In genomic region chr5:134584798-134585197, GRCm38 (mm10) we compare ENCODE assay signal across 29 mouse cellular contexts. TPM values are rescaled to one million over a fixed set of nuclear protein-coding genes. Genes with fewer than 3 reads are reported as not detected.
A peak's percentile ranks its signal among the peaks of the same experiment; 100 is the strongest.
DNase-seq lines count a peak whose midpoint lies in the region; ATAC-seq and TF ChIP-seq lines count a peak whose summit lies in the region.
"Had no signal": no experiment of that assay in that cellular context is flagged by ENCODE, and none has a peak within 500 bp of the region (broad histone marks: within the 10 kb centered on the region; RNA-seq: fewer than 3 reads in every experiment).

No protein-coding gene starts in this region.

- no peaks in the 10 kb centered on the region; the same call in 1 of the 2 replicates for H3K4me1 ChIP-seq in spleen, adult 2 months (ENCODE audit: control insufficient read depth, insufficient read depth, insufficient read length)
- H3K4me1 ChIP-seq in liver, embryonic 14.5 days (replicated peaks; ENCODE audit: control insufficient read depth in 2 of 2, insufficient read depth in 2 of 2, low read length in 1 of 2) = peaks cover 6 to 12% of the 10 kb centered on the region in 2 experiments

- 0 out of 2 replicates have a peak overlapping the region, but pooled peaks have one; percentile 48 for H3K27ac ChIP-seq in spleen, adult 2 months (ENCODE audit: insufficient read depth, low read length)
- peak overlapping the region; percentile 25; the same call in 1 of the 2 replicates for H3K27ac ChIP-seq in liver, embryonic 14.5 days
- H3K27ac ChIP-seq: embryonic facial prominence, embryonic 13.5 days; forebrain, embryonic 12.5 days; gastrocnemius, adult 2 months; kidney, postnatal 0 days; left cerebral cortex, adult 2 months; limb, embryonic 10.5 days; stomach, postnatal 0 days had no signal

- TF ChIP-seq POLR2A in spleen, adult 2 months (IDR thresholded peaks at IDR 0.05; ENCODE audit: low read depth, low read length) = no peak

- WGBS in spleen, adult 2 months = 42% methylated on average over 5 of the region's 5 CpGs
- 34% methylated on average over 5 of the region's 5 CpGs for WGBS in liver, embryonic 14.5 days (ENCODE audit: insufficient replicate concordance)

- H3K4me2 ChIP-seq in liver, embryonic 14.5 days (ENCODE audit: low read depth) = peak overlapping the region; percentile 95; the same call in 1 of the 2 replicates
- H3K4me2 ChIP-seq: embryonic facial prominence, embryonic 13.5 days; forebrain, embryonic 12.5 days; heart, embryonic 12.5 days had no signal

- no peak for ATAC-seq in liver, embryonic 14.5 days (ENCODE audit: insufficient read depth)
- ATAC-seq in megakaryocyte-erythroid progenitor cell, adult 5-6 weeks (replicated peaks; ENCODE audit: low FRiP score, low TSS enrichment, poor library complexity, severe bottlenecking) = peak; percentile 25; the same call in 1 of the 2 replicates

- H3K27me3 ChIP-seq in spleen, adult 2 months (ENCODE audit: control insufficient read depth, insufficient read depth, low read length) = no peaks in the 10 kb centered on the region
- H3K27me3 ChIP-seq in liver, embryonic 14.5 days (ENCODE audit: control insufficient read depth, insufficient read depth, low read length) = no peaks in the 10 kb centered on the region
- H3K27me3 ChIP-seq: embryonic facial prominence, embryonic 13.5 days; forebrain, embryonic 12.5 days; heart, embryonic 12.5 days had no signal

- DNase-seq in spleen, adult 2 months (ENCODE audit: low read depth in 1 of 2, low spot score in 2 of 2) = peak; percentile 28 to 46
- DNase-seq in spleen, adult 18-20 months = no peak
- peak; percentile 91 for DNase-seq in MEL-GATA-1-ER (ENCODE audit: extremely low read depth, low read depth)
- no peak for DNase-seq in liver, embryonic 14.5 days (ENCODE audit: low read depth in 3 of 3, low spot score in 3 of 3)
- no peak for DNase-seq in adrenal gland, postnatal 36 days
- DNase-seq in lung, postnatal 14 days = no peak
- DNase-seq in gastrocnemius, postnatal 25 days = no peak
- DNase-seq: cerebellum, adult 18-20 months; cerebellum, postnatal 14 days; embryo, embryonic 11 days; gastrocnemius, adult 2 months; heart, adult 11 months; heart, postnatal 10 days; kidney, adult 11 months; layer of hippocampus, adult 9-11 months; midbrain, embryonic 14.5 days; right cerebral cortex, postnatal 25 days had no signal

- no peak for TF ChIP-seq EP300 in liver, embryonic 14.5 days (IDR thresholded peaks at IDR 0.05; ENCODE audit: low read depth)

- no peak overlapping the region for H3K4me3 ChIP-seq in spleen, adult 2 months (ENCODE audit: extremely low read depth, insufficient read depth, insufficient read length)
- H3K4me3 ChIP-seq in liver, embryonic 14.5 days (ENCODE audit: insufficient read depth in 1 of 2, low read depth in 2 of 2, low read length in 2 of 2) = no peak overlapping the region
- H3K4me3 ChIP-seq: embryonic facial prominence, embryonic 13.5 days; forebrain, embryonic 12.5 days; gastrocnemius, adult 2 months; heart, embryonic 12.5 days; left cerebral cortex, adult 2 months; limb, embryonic 10.5 days had no signal

- no peaks in the 10 kb centered on the region; the same call in 1 of the 2 replicates for H3K36me3 ChIP-seq in spleen, adult 2 months (ENCODE audit: control insufficient read depth, insufficient read depth, low read length)
- H3K36me3 ChIP-seq in liver, embryonic 14.5 days (replicated peaks; ENCODE audit: control insufficient read depth, insufficient read depth, low read depth) = peaks cover 3% of the 10 kb centered on the region; the same call in 1 of the 2 replicates

- no peak for TF ChIP-seq CTCF in spleen, adult 2 months (IDR thresholded peaks at IDR 0.05; ENCODE audit: extremely low read depth, insufficient read depth, insufficient read length, insufficient replicate concordance)
- no peak for TF ChIP-seq CTCF in liver, embryonic 14.5 days (IDR thresholded peaks at IDR 0.05; ENCODE audit: low read depth)

- no peaks in the 10 kb centered on the region for H3K9me3 ChIP-seq in liver, embryonic 14.5 days (ENCODE audit: control insufficient read depth, low read length)
- H3K9me3 ChIP-seq: embryonic facial prominence, embryonic 13.5 days; forebrain, embryonic 12.5 days; heart, embryonic 12.5 days; limb, embryonic 10.5 days had no signal

- no peak overlapping the region for H3K9ac ChIP-seq in liver, embryonic 14.5 days (replicated peaks)
- H3K9ac ChIP-seq: embryonic facial prominence, embryonic 13.5 days; forebrain, embryonic 12.5 days; heart, embryonic 12.5 days had no signal

RNA-seq across cellular contexts. Expression of gene Rfc2, which starts 3.6 kb away (rescaled TPM):
- 82.8 and 86.9 TPM in 2 replicates for polyA plus RNA-seq in spleen, adult 2 months (2012; rRNA removed)
- 68.1 and 102 TPM in 2 replicates for polyA plus RNA-seq in liver, embryonic 14.5 days (2012; rRNA removed)
- polyA plus RNA-seq in liver, embryonic 14.5 days (2014; fragmentation: Nextera tagmentation; extraction: Ambion mirVana) = 180 and 217 TPM in 2 replicates
- total RNA-seq in megakaryocyte-erythroid progenitor cell, adult 5-6 weeks (2014; fragmentation: Nextera tagmentation) = 241 and 279 TPM in 2 replicates
- 113 and 125 TPM in 2 replicates for total RNA-seq in megakaryocyte-erythroid progenitor cell, adult 5-6 weeks (2017)
- 10 to 100 TPM; 48.2 to 49.4 TPM for total RNA-seq in adrenal gland, postnatal 36 days (2021)
- total RNA-seq in gastrocnemius, postnatal 25 days (2021) = 10 to 100 TPM; 13.9 to 14.1 TPM

RNA-seq across cellular contexts. Expression of gene Syna, which starts 24.8 kb away (rescaled TPM):
- polyA plus RNA-seq in spleen, adult 2 months (2012; rRNA removed) = 0.06 TPM in 1 of 2 replicates, not detected in the other
- not detected in 2 replicates for polyA plus RNA-seq in liver, embryonic 14.5 days (2012; rRNA removed)
- polyA plus RNA-seq in liver, embryonic 14.5 days (2014; fragmentation: Nextera tagmentation; extraction: Ambion mirVana) = not detected in 2 replicates
- total RNA-seq in megakaryocyte-erythroid progenitor cell, adult 5-6 weeks (2014; fragmentation: Nextera tagmentation) = not detected in 2 replicates
- total RNA-seq in megakaryocyte-erythroid progenitor cell, adult 5-6 weeks (2017) = not detected in 2 replicates
- not detected for total RNA-seq in adrenal gland, postnatal 36 days (2021)
- total RNA-seq in gastrocnemius, postnatal 25 days (2021) = not detected
- total RNA-seq: gastrocnemius, adult 2 months; heart, postnatal 10 days; liver, adult 2 months had no signal
- polyA plus RNA-seq: erythroblast, embryonic 14.5 days; heart, embryonic 12.5 days; hindbrain, embryonic 11.5 days; liver, adult 2 months; neural tube, embryonic 11.5 days had no signal

RNA-seq across cellular contexts. Expression of gene Lat2, which starts 30.0 kb away (rescaled TPM):
- 52.2 and 52.4 TPM in 2 replicates for polyA plus RNA-seq in spleen, adult 2 months (2012; rRNA removed)
- 1.5 and 1.8 TPM in 2 replicates for polyA plus RNA-seq in liver, embryonic 14.5 days (2012; rRNA removed)
- 1.3 and 1.7 TPM in 2 replicates for polyA plus RNA-seq in liver, embryonic 14.5 days (2014; fragmentation: Nextera tagmentation; extraction: Ambion mirVana)
- total RNA-seq in megakaryocyte-erythroid progenitor cell, adult 5-6 weeks (2014; fragmentation: Nextera tagmentation) = 8.5 and 9.8 TPM in 2 replicates
- 7.2 and 14.6 TPM in 2 replicates for total RNA-seq in megakaryocyte-erythroid progenitor cell, adult 5-6 weeks (2017)
- total RNA-seq in adrenal gland, postnatal 36 days (2021) = 1 to 10 TPM; 3.3 to 4.4 TPM
- under 1 TPM; 0.41 to 0.99 TPM for total RNA-seq in gastrocnemius, postnatal 25 days (2021)

RNA-seq across cellular contexts. Expression of gene Clip2, which starts 32.6 kb away (rescaled TPM):
- 10.1 and 10.7 TPM in 2 replicates for polyA plus RNA-seq in spleen, adult 2 months (2012; rRNA removed)
- 1.5 and 1.8 TPM in 2 replicates for polyA plus RNA-seq in liver, embryonic 14.5 days (2012; rRNA removed)
- 0.36 and 0.47 TPM in 2 replicates for polyA plus RNA-seq in liver, embryonic 14.5 days (2014; fragmentation: Nextera tagmentation; extraction: Ambion mirVana)
- total RNA-seq in megakaryocyte-erythroid progenitor cell, adult 5-6 weeks (2014; fragmentation: Nextera tagmentation) = 4.6 and 5.6 TPM in 2 replicates
- 7.0 and 8.3 TPM in 2 replicates for total RNA-seq in megakaryocyte-erythroid progenitor cell, adult 5-6 weeks (2017)
- total RNA-seq in adrenal gland, postnatal 36 days (2021) = 10 to 100 TPM; 15.1 to 21.0 TPM
- total RNA-seq in gastrocnemius, postnatal 25 days (2021) = 1 to 10 TPM; 3.6 to 4.0 TPM

RNA-seq across cellular contexts. Expression of gene Eif4h, which starts 54.5 kb away (rescaled TPM):
- 125 and 143 TPM in 2 replicates for polyA plus RNA-seq in spleen, adult 2 months (2012; rRNA removed)
- polyA plus RNA-seq in liver, embryonic 14.5 days (2012; rRNA removed) = 91.2 and 110 TPM in 2 replicates
- polyA plus RNA-seq in liver, embryonic 14.5 days (2014; fragmentation: Nextera tagmentation; extraction: Ambion mirVana) = 148 and 167 TPM in 2 replicates
- 253 and 273 TPM in 2 replicates for total RNA-seq in megakaryocyte-erythroid progenitor cell, adult 5-6 weeks (2014; fragmentation: Nextera tagmentation)
- total RNA-seq in megakaryocyte-erythroid progenitor cell, adult 5-6 weeks (2017) = 220 and 233 TPM in 2 replicates
- total RNA-seq in adrenal gland, postnatal 36 days (2021) = 100 to 1,000 TPM; 288 to 289 TPM
- 10 to 100 TPM; 85.7 to 97.7 TPM for total RNA-seq in gastrocnemius, postnatal 25 days (2021)

Comparison
In these comparisons a context has a peak if more than half of its experiments do, and no peak if none do; other contexts are left out.
1. DNase-seq: peak in spleen, adult 2 months (2 of 2) and MEL-GATA-1-ER (single experiment); none in spleen, adult 18-20 months (0 of 2), liver, embryonic 14.5 days (0 of 3), adrenal gland, postnatal 36 days (0 of 2), lung, postnatal 14 days (single experiment) and gastrocnemius, postnatal 25 days (single experiment).